In the genomic region with DNA sequence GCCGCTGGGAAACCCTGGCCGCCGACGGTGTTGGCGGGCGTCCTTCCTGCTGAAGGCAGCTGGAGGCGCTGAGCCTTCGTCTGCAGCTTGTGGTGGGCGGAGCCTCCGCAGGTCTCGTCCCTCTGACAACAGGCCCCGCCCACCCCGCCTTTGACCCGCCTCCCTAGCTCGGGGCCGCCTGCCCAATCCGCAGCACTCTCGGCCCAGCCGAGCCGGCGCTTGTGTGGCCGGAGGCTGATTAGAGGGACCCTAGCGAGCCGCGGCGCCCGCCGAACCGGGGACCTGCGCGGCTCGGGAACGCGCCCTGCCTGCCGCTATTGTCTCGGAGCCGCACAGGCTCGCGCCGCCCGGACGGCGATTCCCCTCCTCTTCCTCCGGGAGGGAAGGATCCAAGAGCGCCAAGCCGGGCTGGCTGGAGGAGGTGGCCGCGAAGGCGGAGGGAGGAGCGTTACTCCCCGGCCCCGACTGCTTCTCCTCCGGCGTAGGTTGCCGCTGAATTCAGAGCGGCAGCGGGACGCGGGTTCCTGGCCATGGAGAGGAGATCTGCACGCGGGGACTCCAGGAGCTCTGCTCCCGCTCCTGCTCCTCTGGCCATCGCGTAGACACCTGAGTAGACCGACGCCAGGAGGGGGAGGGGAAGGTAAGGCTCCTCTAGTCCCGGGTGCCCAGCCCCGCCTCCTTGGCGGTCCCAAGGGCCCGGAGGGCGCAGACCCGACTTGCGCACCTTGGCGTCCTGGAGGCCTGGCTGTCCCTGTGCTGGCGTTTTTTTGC, we compare ENCODE assay signal across 8 mouse cellular contexts. TPM values are rescaled to one million over a fixed set of nuclear protein-coding genes. Genes with fewer than 3 reads are reported as not detected.
DNase-seq lines count a peak whose midpoint lies in the region; ATAC-seq and TF ChIP-seq lines count a peak whose summit lies in the region.

A gene (plus strand): TSS at position 196 of the 771 bp plus-strand sequence.

- WGBS in embryonic facial prominence, embryonic 15.5 days, result under 1% methylated on average over 68 of the region's 75 CpGs
- WGBS in limb, embryonic 14.5 days, result under 1% methylated on average over 53 of the region's 75 CpGs
- under 1% methylated on average over 66 of the region's 75 CpGs for WGBS in midbrain, embryonic 16.5 days
- under 1% methylated on average over 68 of the region's 75 CpGs for whole genome bisulfite sequencing in spleen, adult 2 months

- peak within 1 kb of the TSS; percentile 63 for H3K27ac ChIP-seq in bone marrow macrophage, adult 2 months (ENCODE audit: insufficient read depth, low read depth, low read length)
- peak within 1 kb of the TSS; percentile 92 for H3K27ac ChIP-seq in embryonic facial prominence, embryonic 15.5 days (replicated peaks)
- H3K27ac ChIP-seq in limb, embryonic 14.5 days (replicated peaks; ENCODE audit: low read depth, low read length), result peak within 1 kb of the TSS; percentile 92
- peak within 1 kb of the TSS; percentile 96 for H3K27ac ChIP-seq in midbrain, embryonic 16.5 days (ENCODE audit: low read length)
- peak within 1 kb of the TSS; percentile 72 for H3K27ac ChIP-seq in spleen, adult 2 months (ENCODE audit: insufficient read depth, low read length)

- no peaks in the 10 kb centered on the region for H3K36me3 ChIP-seq in embryonic facial prominence, embryonic 15.5 days
- H3K36me3 ChIP-seq in limb, embryonic 14.5 days (ENCODE audit: control insufficient read depth, insufficient read depth, low read length), result no peaks in the 10 kb centered on the region; the same call in 1 of the 2 replicates
- H3K36me3 ChIP-seq in midbrain, embryonic 16.5 days (ENCODE audit: control insufficient read depth, insufficient read depth, low read length), result no peaks in the 10 kb centered on the region
- no peaks in the 10 kb centered on the region for H3K36me3 ChIP-seq in spleen, adult 2 months (ENCODE audit: control insufficient read depth, insufficient read depth, low read length)

- no peak; the same call in 1 of the 2 replicates for TF ChIP-seq POLR2A in bone marrow macrophage, adult 2 months (IDR thresholded peaks at IDR 0.05; ENCODE audit: borderline replicate concordance, low read depth, low read length)
- peak; percentile 83; the same call in 1 of the 2 replicates for TF ChIP-seq POLR2A in limb, embryonic 14.5 days (IDR thresholded peaks at IDR 0.05; ENCODE audit: borderline replicate concordance, extremely low read depth, insufficient read depth, insufficient read length)
- peak; percentile 43 for TF ChIP-seq POLR2A in spleen, adult 2 months (IDR thresholded peaks at IDR 0.05; ENCODE audit: low read depth, low read length)

- ATAC-seq in embryonic facial prominence, embryonic 15.5 days (ENCODE audit: insufficient number of reproducible peaks, low FRiP score, low TSS enrichment, low read depth), result peak; percentile 94
- ATAC-seq in limb, embryonic 14.5 days (ENCODE audit: low FRiP score, low read depth), result peak; percentile 95
- ATAC-seq in midbrain, embryonic 16.5 days, result peak; percentile 94

- DNase-seq in B cell, adult 2 months, result peak; percentile 96
- peak; percentile 96 to 97 for DNase-seq in heart, adult 9 months (ENCODE audit: low spot score in 2 of 2)
- DNase-seq in kidney, adult 9 months, result peak; percentile 97
- DNase-seq in limb, embryonic 14.5 days (ENCODE audit: low spot score), result peak; percentile 93
- DNase-seq in spleen, adult 2 months (ENCODE audit: low read depth in 1 of 2, low spot score in 2 of 2), result peak; percentile 77 to 95

- peak within 1 kb of the TSS; percentile 59 for H3K4me2 ChIP-seq in embryonic facial prominence, embryonic 15.5 days (replicated peaks)
- peak within 1 kb of the TSS; percentile 77 for H3K4me2 ChIP-seq in limb, embryonic 14.5 days (replicated peaks; ENCODE audit: low read depth, low read length, severe bottlenecking)
- peak within 1 kb of the TSS; percentile 96 for H3K4me2 ChIP-seq in midbrain, embryonic 16.5 days (ENCODE audit: low read length)

- peaks cover 28% of the 10 kb centered on the region for H3K4me1 ChIP-seq in bone marrow macrophage, adult 2 months (ENCODE audit: control insufficient read depth, insufficient read depth, low read length)
- H3K4me1 ChIP-seq in embryonic facial prominence, embryonic 15.5 days, result peaks cover 44% of the 10 kb centered on the region
- peaks cover 25% of the 10 kb centered on the region for H3K4me1 ChIP-seq in limb, embryonic 14.5 days (ENCODE audit: control insufficient read depth, insufficient read depth, low read length)
- H3K4me1 ChIP-seq in midbrain, embryonic 16.5 days (ENCODE audit: control insufficient read depth, insufficient read depth, low read length), result peaks cover 38% of the 10 kb centered on the region
- H3K4me1 ChIP-seq in spleen, adult 2 months (ENCODE audit: control insufficient read depth, insufficient read depth, insufficient read length), result 0 out of 2 replicates have a peak, but pooled peaks cover 4% of the 10 kb centered on the region

- no peaks in the 10 kb centered on the region for H3K9me3 ChIP-seq in embryonic facial prominence, embryonic 15.5 days (replicated peaks)
- no peaks in the 10 kb centered on the region for H3K9me3 ChIP-seq in limb, embryonic 14.5 days (ENCODE audit: control insufficient read depth, low read length)
- no peaks in the 10 kb centered on the region for H3K9me3 ChIP-seq in midbrain, embryonic 16.5 days (replicated peaks; ENCODE audit: control insufficient read depth, low read length, poor library complexity, severe bottlenecking)

- H3K9ac ChIP-seq in embryonic facial prominence, embryonic 15.5 days, result peak within 1 kb of the TSS; percentile 71
- H3K9ac ChIP-seq in limb, embryonic 14.5 days (ENCODE audit: low read depth, low read length, severe bottlenecking), result peak within 1 kb of the TSS; percentile 79
- peak within 1 kb of the TSS; percentile 78 for H3K9ac ChIP-seq in midbrain, embryonic 16.5 days (ENCODE audit: low read depth, low read length)

- no peak for TF ChIP-seq CTCF in bone marrow macrophage, adult 2 months (IDR thresholded peaks at IDR 0.05; ENCODE audit: low read depth, low read length)
- TF ChIP-seq CTCF in spleen, adult 2 months (IDR thresholded peaks at IDR 0.05; ENCODE audit: extremely low read depth, insufficient read depth, insufficient read length, insufficient replicate concordance), result peak; percentile 60; the same call in 1 of the 2 replicates

- H3K4me3 ChIP-seq in bone marrow macrophage, adult 2 months (ENCODE audit: insufficient read depth, low read length), result peak within 1 kb of the TSS; percentile 88
- peak within 1 kb of the TSS; percentile 88 for H3K4me3 ChIP-seq in embryonic facial prominence, embryonic 15.5 days (replicated peaks)
- H3K4me3 ChIP-seq in limb, embryonic 14.5 days (replicated peaks; ENCODE audit: low read length), result peak within 1 kb of the TSS; percentile 76
- peak within 1 kb of the TSS; percentile 91 for H3K4me3 ChIP-seq in midbrain, embryonic 16.5 days (ENCODE audit: low read depth, low read length)
- peak within 1 kb of the TSS; percentile 91 for H3K4me3 ChIP-seq in spleen, adult 2 months (ENCODE audit: extremely low read depth, insufficient read depth, insufficient read length)

- H3K27me3 ChIP-seq in embryonic facial prominence, embryonic 15.5 days, result no peaks in the 10 kb centered on the region
- H3K27me3 ChIP-seq in limb, embryonic 14.5 days (ENCODE audit: control insufficient read depth, insufficient read depth, low read length), result no peaks in the 10 kb centered on the region
- H3K27me3 ChIP-seq in midbrain, embryonic 16.5 days (ENCODE audit: control insufficient read depth, insufficient read depth, low read depth, low read length), result no peaks in the 10 kb centered on the region
- no peaks in the 10 kb centered on the region for H3K27me3 ChIP-seq in spleen, adult 2 months (ENCODE audit: control insufficient read depth, insufficient read depth, low read length)

RNA-seq across cellular contexts. Expression of the gene that starts here (rescaled TPM):
- 5.3 and 5.5 TPM in 2 replicates for polyA plus RNA-seq in bone marrow macrophage, adult 2 months (2012; ENCODE audit: insufficient read depth, insufficient read length, missing spikeins)
- polyA plus RNA-seq in embryonic facial prominence, embryonic 15.5 days (2015; fragmentation: Nextera tagmentation; extraction: Ambion mirVana), result 30.8 and 33.0 TPM in 2 replicates
- 16.1 and 17.1 TPM in 2 replicates for polyA plus RNA-seq in limb, embryonic 14.5 days (2012; rRNA removed)
- polyA plus RNA-seq in limb, embryonic 14.5 days (2014; fragmentation: Nextera tagmentation; extraction: Ambion mirVana), result 31.1 and 33.3 TPM in 2 replicates
- 28.8 and 38.8 TPM in 2 replicates for polyA plus RNA-seq in midbrain, embryonic 16.5 days (2015; fragmentation: Nextera tagmentation; extraction: Ambion mirVana)
- polyA plus RNA-seq in spleen, adult 2 months (2012; rRNA removed), result 2.5 TPM in 2 replicates

Comparison
In these comparisons a context has a peak if more than half of its experiments do, and no peak if none do; other contexts are left out.
1. Peak in every context shown above with its lines: DNase-seq, ATAC-seq, H3K4me3 ChIP-seq and H3K27ac ChIP-seq.